ENCODE assay signal across 22 mouse cellular contexts in the genomic region with DNA sequence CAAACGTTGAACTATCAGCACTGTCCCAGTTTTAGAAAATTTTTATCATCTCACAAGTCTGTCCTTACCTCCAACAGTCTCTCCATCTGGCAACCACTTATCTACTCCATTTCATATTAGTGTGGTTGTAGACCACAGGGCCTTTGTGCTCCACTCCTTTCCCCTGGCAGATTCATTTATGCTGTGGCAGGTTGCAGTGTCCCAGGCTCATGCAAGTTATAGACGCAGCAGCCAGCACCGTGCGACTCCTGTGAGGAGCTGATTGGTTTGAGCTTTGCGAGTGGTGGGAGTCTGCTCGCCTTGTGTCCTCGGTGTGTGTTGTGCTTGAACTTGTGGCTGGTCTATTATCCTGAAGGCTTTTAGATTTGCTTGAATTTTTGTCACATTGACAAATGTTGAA. TPM values are rescaled to one million over a fixed set of nuclear protein-coding genes. Genes with fewer than 3 reads are reported as not detected.
DNase-seq lines count a peak whose midpoint lies in the region; ATAC-seq lines count a peak whose summit lies in the region.
"Had no signal": no experiment of that assay in that cellular context is flagged by ENCODE, and none has a peak within 500 bp of the region (broad histone marks: within the 10 kb centered on the region; RNA-seq: fewer than 3 reads in every experiment).

No protein-coding gene starts in this region.

- DNase-seq in heart, adult 11 months = peak; percentile 87
- DNase-seq in heart, postnatal 4 days = no peak
- no peak for DNase-seq in embryonic facial prominence, embryonic 10.5 days (ENCODE audit: low spot score)
- DNase-seq in liver = peak; percentile 61
- DNase-seq in spleen, postnatal 10 days (ENCODE audit: low spot score in 2 of 2) = no peak
- DNase-seq in left cerebral cortex, adult 11 months (ENCODE audit: low spot score) = no peak
- no peak for DNase-seq in urinary bladder, postnatal 4 days (ENCODE audit: low spot score in 2 of 2)
- DNase-seq: adrenal gland, postnatal 36 days; cerebellum, adult 9-11 months; gastrocnemius, postnatal 10 days; heart, postnatal 10 days; kidney, adult 11 months; kidney, postnatal 10 days; lung, postnatal 10 days; right cerebral cortex, postnatal 25 days; thymus, postnatal 4 days had no signal

- peaks cover 91% of the 10 kb centered on the region for H3K4me1 ChIP-seq in embryonic facial prominence, embryonic 10.5 days

- H3K9me3 ChIP-seq in embryonic facial prominence, embryonic 10.5 days = no peaks in the 10 kb centered on the region
- H3K9me3 ChIP-seq: hindbrain, embryonic 15.5 days; limb, embryonic 15.5 days had no signal

- no peaks in the 10 kb centered on the region for H3K27me3 ChIP-seq in embryonic facial prominence, embryonic 10.5 days (replicated peaks; ENCODE audit: low read depth, poor library complexity, severe bottlenecking)
- H3K27me3 ChIP-seq: CH12.LX; hindbrain, embryonic 15.5 days; limb, embryonic 15.5 days; Patski had no signal

- no peak overlapping the region for H3K4me3 ChIP-seq in embryonic facial prominence, embryonic 10.5 days
- H3K4me3 ChIP-seq: hindbrain, embryonic 15.5 days; limb, embryonic 15.5 days had no signal

- 78% methylated on average over 7 of the region's 7 CpGs for WGBS in embryonic facial prominence, embryonic 10.5 days

- H3K27ac ChIP-seq in embryonic facial prominence, embryonic 10.5 days (replicated peaks) = peak overlapping the region; percentile 81; the same call in 1 of the 2 replicates
- H3K27ac ChIP-seq: hindbrain, embryonic 15.5 days; limb, embryonic 15.5 days had no signal

- ATAC-seq in megakaryocyte progenitor cell, adult 5-6 weeks (replicated peaks; ENCODE audit: poor library complexity) = peak; percentile 90
- ATAC-seq: activated CD4-positive, CD25-positive, alpha-beta regulatory T cell, adult 4 months; Patski had no signal

- H3K36me3 ChIP-seq in embryonic facial prominence, embryonic 10.5 days (replicated peaks) = 0 out of 2 replicates have a peak, but pooled peaks cover 3% of the 10 kb centered on the region
- H3K36me3 ChIP-seq: hindbrain, embryonic 15.5 days; limb, embryonic 15.5 days had no signal

RNA-seq across cellular contexts. Expression of a gene that starts 17.6 kb away (rescaled TPM):
- total RNA-seq in heart, postnatal 4 days (2021) = 100 to 1,000 TPM in 1 of 2 experiments, 10 to 100 TPM in 1; 95.3 to 102 TPM
- 40.4 and 48.1 TPM in 2 replicates for polyA plus RNA-seq in embryonic facial prominence, embryonic 10.5 days (2016; fragmentation: Nextera tagmentation; extraction: Ambion mirVana)
- 10.4 and 15.7 TPM in 2 replicates for total RNA-seq in megakaryocyte progenitor cell, adult 5-6 weeks (2015)
- 8.8 and 17.4 TPM in 2 replicates for total RNA-seq in megakaryocyte progenitor cell, adult 5-6 weeks (2017)

Comparison
In these comparisons a context has a peak if more than half of its experiments do, and no peak if none do; other contexts are left out.
1. DNase-seq: peak in heart, adult 11 months (single experiment) and liver (single experiment); none in heart, postnatal 4 days (single experiment), embryonic facial prominence, embryonic 10.5 days (single experiment), spleen, postnatal 10 days (0 of 2), left cerebral cortex, adult 11 months (single experiment) and urinary bladder, postnatal 4 days (0 of 2).
2. RNA of a gene that starts 17.6 kb away (total RNA-seq): 95.3 to 102 TPM in heart, postnatal 4 days; 8.8 to 17.4 TPM in megakaryocyte progenitor cell, adult 5-6 weeks; every median in the first group is over 4 times any median in the second.